ENCODE assay signal across 11 mouse cellular contexts in genomic region chr13:93399710-93400216, GRCm38 (mm10).
DNase-seq lines count a peak whose midpoint lies in the region; ATAC-seq lines count a peak whose summit lies in the region.
"Had no signal": no experiment of that assay in that cellular context is flagged by ENCODE, and none has a peak within 500 bp of the region (broad histone marks: within the 10 kb centered on the region; RNA-seq: fewer than 3 reads in every experiment).

No protein-coding gene starts in this region.

- peak overlapping the region; percentile 81; the same call in 1 of the 2 replicates for H3K27ac ChIP-seq in heart, embryonic 10.5 days
- 0 out of 2 replicates have a peak overlapping the region, but pooled peaks have one; percentile 1 for H3K27ac ChIP-seq in liver, embryonic 15.5 days (replicated peaks)
- H3K27ac ChIP-seq in intestine, embryonic 16.5 days (ENCODE audit: low read length), result no peak overlapping the region
- H3K27ac ChIP-seq: embryonic facial prominence, embryonic 15.5 days had no signal

- no peak overlapping the region for H3K4me2 ChIP-seq in liver, embryonic 15.5 days
- no peak overlapping the region for H3K4me2 ChIP-seq in intestine, embryonic 16.5 days (ENCODE audit: low read depth, low read length)
- H3K4me2 ChIP-seq: embryonic facial prominence, embryonic 15.5 days had no signal

- no peak overlapping the region for H3K4me3 ChIP-seq in heart, embryonic 10.5 days
- H3K4me3 ChIP-seq in liver, embryonic 15.5 days (replicated peaks), result no peak overlapping the region
- no peak overlapping the region for H3K4me3 ChIP-seq in intestine, embryonic 16.5 days (ENCODE audit: low read length)
- H3K4me3 ChIP-seq: embryonic facial prominence, embryonic 15.5 days had no signal

- peak; percentile 28 to 29 for DNase-seq in left cerebral cortex, adult 9 months (ENCODE audit: low spot score in 2 of 2)
- DNase-seq in left cerebral cortex, adult 18-20 months (ENCODE audit: low spot score in 2 of 2), result no peak
- DNase-seq in cerebellum, postnatal 14 days, result peak; percentile 53 to 63
- no peak for DNase-seq in heart, embryonic 10.5 days (ENCODE audit: low spot score)
- DNase-seq in adrenal gland, adult 8-10 months, result no peak
- no peak for DNase-seq in adrenal gland, postnatal 14 days
- DNase-seq: lung, postnatal 14 days; thymus, postnatal 36 days had no signal

- no peak overlapping the region for H3K9ac ChIP-seq in liver, embryonic 15.5 days
- H3K9ac ChIP-seq in intestine, embryonic 16.5 days (ENCODE audit: low read depth, low read length), result no peak overlapping the region
- H3K9ac ChIP-seq: embryonic facial prominence, embryonic 15.5 days had no signal

- H3K36me3 ChIP-seq in heart, embryonic 10.5 days, result peaks cover 32% of the 10 kb centered on the region
- H3K36me3 ChIP-seq in liver, embryonic 15.5 days (replicated peaks), result peaks cover 20% of the 10 kb centered on the region; the same call in 1 of the 2 replicates
- H3K36me3 ChIP-seq in intestine, embryonic 16.5 days (ENCODE audit: control insufficient read depth, insufficient read depth, low read length), result no peaks in the 10 kb centered on the region

- H3K4me1 ChIP-seq in heart, embryonic 10.5 days, result peaks cover 4% of the 10 kb centered on the region; the same call in 1 of the 2 replicates
- H3K4me1 ChIP-seq in liver, embryonic 15.5 days (replicated peaks), result peaks cover 12% of the 10 kb centered on the region; the same call in 1 of the 2 replicates
- H3K4me1 ChIP-seq in intestine, embryonic 16.5 days (ENCODE audit: control insufficient read depth, insufficient read depth, low read length), result no peaks in the 10 kb centered on the region
- H3K4me1 ChIP-seq: embryonic facial prominence, embryonic 15.5 days had no signal

- H3K27me3 ChIP-seq in heart, embryonic 10.5 days (ENCODE audit: insufficient read depth, poor library complexity, severe bottlenecking), result no peaks in the 10 kb centered on the region
- H3K27me3 ChIP-seq in liver, embryonic 15.5 days, result no peaks in the 10 kb centered on the region
- H3K27me3 ChIP-seq in intestine, embryonic 16.5 days (replicated peaks; ENCODE audit: control insufficient read depth, insufficient read depth, low read length), result no peaks in the 10 kb centered on the region
- H3K27me3 ChIP-seq: embryonic facial prominence, embryonic 15.5 days had no signal

- no peaks in the 10 kb centered on the region for H3K9me3 ChIP-seq in heart, embryonic 10.5 days
- H3K9me3 ChIP-seq in liver, embryonic 15.5 days (replicated peaks), result no peaks in the 10 kb centered on the region
- H3K9me3 ChIP-seq in intestine, embryonic 16.5 days (ENCODE audit: control insufficient read depth, low read length), result no peaks in the 10 kb centered on the region
- H3K9me3 ChIP-seq: embryonic facial prominence, embryonic 15.5 days had no signal

- 50% methylated on average over 5 of the region's 5 CpGs for WGBS in heart, embryonic 10.5 days
- WGBS in liver, embryonic 15.5 days (ENCODE audit: insufficient replicate concordance), result 73% methylated on average over 5 of the region's 5 CpGs
- WGBS in intestine, embryonic 16.5 days, result 83% methylated on average over 5 of the region's 5 CpGs

- no peak for ATAC-seq in liver, embryonic 15.5 days (ENCODE audit: insufficient read depth)
- ATAC-seq in intestine, embryonic 16.5 days, result no peak

Comparison
In these comparisons a context has a peak if more than half of its experiments do, and no peak if none do; other contexts are left out.
1. DNase-seq: peak in left cerebral cortex, adult 9 months (2 of 2) and cerebellum, postnatal 14 days (2 of 2); none in left cerebral cortex, adult 18-20 months (0 of 2), heart, embryonic 10.5 days (single experiment), adrenal gland, adult 8-10 months (single experiment) and adrenal gland, postnatal 14 days (single experiment).